In the genomic region with DNA sequence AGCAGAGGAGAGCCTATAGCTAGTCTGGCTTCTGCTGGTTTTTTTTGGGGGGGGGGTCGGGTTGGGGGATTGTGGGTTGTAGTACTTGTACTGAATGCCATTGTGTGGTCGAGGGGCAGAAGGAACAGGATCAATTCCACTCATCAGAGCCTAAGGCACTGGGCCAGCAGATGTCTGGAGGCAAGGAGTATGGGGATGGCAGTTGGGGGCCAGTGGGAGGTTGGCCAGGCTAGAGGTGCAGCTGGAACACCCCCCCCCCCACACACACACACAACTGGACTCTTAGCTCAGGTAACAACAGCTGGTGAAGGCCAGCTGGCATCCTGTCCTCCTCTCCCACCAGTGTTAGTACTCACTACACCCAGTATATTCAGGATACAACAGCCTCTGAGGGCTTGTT, we compare ENCODE assay signal across 1 mouse cellular context.
TF ChIP-seq lines count a peak whose summit lies in the region.

No protein-coding gene starts in this region.

TF ChIP-seq in CH12.LX, 34 proteins besides CTCF, POLR2A, EP300 and RAD21 (continued from another document):
- no peak for TF ChIP-seq USF2 (conservative IDR thresholded peaks at IDR 0.05; ENCODE audit: low read depth, low read length)
- no peak for TF ChIP-seq ZMIZ1 (IDR thresholded peaks at IDR 0.05; ENCODE audit: low read depth, low read length)
- no peak for TF ChIP-seq POLR2AphosphoS2 (IDR thresholded peaks at IDR 0.05; ENCODE audit: low read depth, low read length)
- TF ChIP-seq E2F4 (IDR thresholded peaks at IDR 0.05; ENCODE audit: insufficient replicate concordance, low read depth, low read length) = no peak
- no peak for TF ChIP-seq KAT2A (IDR thresholded peaks at IDR 0.05; ENCODE audit: insufficient replicate concordance, low read length)
- no peak for TF ChIP-seq ZC3H11A (IDR thresholded peaks at IDR 0.05; ENCODE audit: low read depth, low read length)
- TF ChIP-seq NRF1 (IDR thresholded peaks at IDR 0.05; ENCODE audit: low read depth, low read length) = no peak
- TF ChIP-seq GABPA (IDR thresholded peaks at IDR 0.05; ENCODE audit: insufficient replicate concordance, low read depth, low read length) = no peak
- TF ChIP-seq SMC3 (IDR thresholded peaks at IDR 0.05; ENCODE audit: low read depth, low read length) = no peak
